Mouse (Mus musculus) lung, postnatal 0 days (tissue): ENCODE measurements at regions not wholly inside any gene's neighbourhood (a gene's known extent, or its start where the extent isn't known, plus 50 kb on each side); places are given as distances from the start of the nearest gene placed in this dataset.

Experiments used
- CTCF ChIP-seq: IDR thresholded peaks from 2 replicates; pipeline ENCODE4 v1.5.1; 2016; ENCODE audit warnings: antibody characterized with exemption, mild to moderate bottlenecking
- EP300 ChIP-seq: IDR thresholded peaks from 2 replicates; pipeline ENCODE4 v1.6.1; 2016; ENCODE audit warnings: antibody characterized with exemption, mild to moderate bottlenecking, control low read depth

DNA sequence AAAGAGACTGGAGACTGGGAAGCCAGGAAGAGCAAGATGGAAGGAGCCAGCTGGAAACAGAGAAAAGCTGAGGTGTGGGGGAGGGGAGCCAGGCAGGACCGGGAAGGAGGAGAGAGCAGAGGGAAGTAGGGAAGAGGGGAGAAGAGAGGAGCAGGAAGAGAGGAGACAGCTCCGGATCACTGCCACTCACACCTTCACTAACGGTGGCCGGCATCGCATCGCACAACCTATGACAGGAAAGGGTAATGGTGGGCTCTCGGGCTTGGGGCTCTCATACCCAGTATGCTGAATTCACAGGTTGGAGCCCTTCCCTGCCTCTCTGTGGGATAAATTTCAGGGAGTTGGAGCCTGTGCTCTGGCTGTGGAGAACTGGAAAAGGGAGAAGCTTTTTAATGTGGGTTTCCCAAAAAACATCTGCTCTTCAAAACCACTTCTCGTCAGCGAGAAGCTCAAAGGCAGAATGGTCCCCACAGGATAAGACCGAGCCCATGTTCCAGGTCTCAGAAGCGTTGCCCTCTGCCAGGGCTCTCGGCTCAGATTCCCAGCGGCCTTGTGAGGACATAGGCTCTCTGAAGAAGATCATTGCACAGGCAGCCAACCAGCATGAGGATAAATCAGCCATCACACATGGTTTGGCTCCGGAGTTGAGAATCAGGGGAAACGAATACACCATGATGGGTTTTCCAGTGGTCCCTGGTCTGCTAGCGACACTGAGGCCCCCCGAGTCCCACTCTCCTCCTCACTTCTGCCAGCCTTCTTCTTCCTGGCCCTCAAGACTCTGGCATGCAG lies 53.8 kb upstream of the Coro2b start:
- TF ChIP-seq EP300 (no peak), CTCF (no peak)
